Mouse (Mus musculus): ENCODE results near the gene Liph. TPM values are rescaled to one million over a fixed set of nuclear protein-coding genes. Genes with fewer than 3 reads are reported as not detected.

Gene Liph
- polyA plus RNA-seq (2016; fragmentation: Nextera tagmentation; extraction: Ambion mirVana) = 0.20 and 0.52 TPM in 2 replicates

- peaks cover 4% of the 10 kb centered on the region for H3K4me1 ChIP-seq
- no peaks in the 10 kb centered on the region for H3K9me3 ChIP-seq
- H3K27ac ChIP-seq (replicated peaks) = no peak within 1 kb of the TSS
- H3K4me3 ChIP-seq = peak within 1 kb of the TSS; percentile 41
- no peaks in the 10 kb centered on the region for H3K36me3 ChIP-seq (replicated peaks)
- no peak for DNase-seq (ENCODE audit: low spot score)
- WGBS = 10% methylated on average over 16 of the region's 16 CpGs
- peaks cover 9% of the 10 kb centered on the region; the same call in 1 of the 2 replicates for H3K27me3 ChIP-seq (replicated peaks; ENCODE audit: low read depth, poor library complexity, severe bottlenecking)
These were observed at the start of gene Liph for GRCm38 (mm10) chr16:21995304-21995703. Gene Liph (minus strand): TSS chr16:21995663.

- peaks cover 97% of the 10 kb centered on the region for H3K36me3 ChIP-seq (replicated peaks)
- H3K9me3 ChIP-seq = no peaks in the 10 kb centered on the region
- no peak overlapping the region for H3K27ac ChIP-seq (replicated peaks)
- H3K4me1 ChIP-seq = no peaks in the 10 kb centered on the region
- H3K4me3 ChIP-seq = no peak overlapping the region
- no peaks in the 10 kb centered on the region for H3K27me3 ChIP-seq (replicated peaks; ENCODE audit: low read depth, poor library complexity, severe bottlenecking)
- 89% methylated on average over 4 of the region's 4 CpGs for WGBS
- no peak for DNase-seq (ENCODE audit: low spot score)
These were observed 48.4 kb upstream of the Liph start for GRCm38 (mm10) chr16:22043830-22044229.

- 97% methylated on average over 1 of the region's 1 CpGs for WGBS
- Histone ChIP-seq H3K9me3 (no peaks in the 10 kb centered on the region), H3K4me1 (no peaks in the 10 kb centered on the region), H3K27me3 (replicated peaks; ENCODE audit: low read depth, poor library complexity, severe bottlenecking) (no peaks in the 10 kb centered on the region), H3K36me3 (replicated peaks) (peaks cover 90% of the 10 kb centered on the region), H3K27ac (replicated peaks) (no peak overlapping the region), H3K4me3 (no peak overlapping the region)
- DNase-seq (ENCODE audit: low spot score) = no peak
These were observed 44.5 kb upstream of the Liph start for GRCm38 (mm10) chr16:22039978-22040377.

GRCm38 (mm10) chr16:22038554-22038953 lies 43.1 kb upstream of the Liph start:
- no peaks in the 10 kb centered on the region for H3K9me3 ChIP-seq
- no peak overlapping the region for H3K27ac ChIP-seq (replicated peaks)
- H3K27me3 ChIP-seq (replicated peaks; ENCODE audit: low read depth, poor library complexity, severe bottlenecking) = no peaks in the 10 kb centered on the region
- no peaks in the 10 kb centered on the region for H3K4me1 ChIP-seq
- no peak overlapping the region for H3K4me3 ChIP-seq
- H3K36me3 ChIP-seq (replicated peaks) = peaks cover 76% of the 10 kb centered on the region
- no peak for DNase-seq (ENCODE audit: low spot score)
- WGBS = 89% methylated on average over 10 of the region's 10 CpGs

- Histone ChIP-seq H3K27me3 (replicated peaks; ENCODE audit: low read depth, poor library complexity, severe bottlenecking) (no peaks in the 10 kb centered on the region), H3K4me3 (no peak overlapping the region), H3K36me3 (replicated peaks) (peaks cover 96% of the 10 kb centered on the region), H3K27ac (replicated peaks) (no peak overlapping the region), H3K4me1 (no peaks in the 10 kb centered on the region), H3K9me3 (no peaks in the 10 kb centered on the region)
- no peak for DNase-seq (ENCODE audit: low spot score)
- WGBS = 98% methylated on average over 5 of the region's 5 CpGs
These were observed 32.0 kb upstream of the Liph start for GRCm38 (mm10) chr16:22027474-22027873.

- Histone ChIP-seq H3K36me3 (replicated peaks) (peaks cover 96% of the 10 kb centered on the region), H3K9me3 (peaks cover 6% of the 10 kb centered on the region), H3K4me1 (no peaks in the 10 kb centered on the region), H3K27ac (replicated peaks) (no peak overlapping the region), H3K4me3 (no peak overlapping the region), H3K27me3 (replicated peaks; ENCODE audit: low read depth, poor library complexity, severe bottlenecking) (no peaks in the 10 kb centered on the region)
- WGBS = 96% methylated on average over 2 of the region's 2 CpGs
- DNase-seq (ENCODE audit: low spot score) = no peak
These were observed 26.7 kb upstream of the Liph start for GRCm38 (mm10) chr16:22022122-22022521.

- no peak for DNase-seq (ENCODE audit: low spot score)
- peaks cover 5% of the 10 kb centered on the region for H3K4me1 ChIP-seq
- H3K36me3 ChIP-seq (replicated peaks) = peaks cover 78% of the 10 kb centered on the region
- no peaks in the 10 kb centered on the region for H3K9me3 ChIP-seq
- H3K27ac ChIP-seq (replicated peaks) = no peak overlapping the region
- H3K27me3 ChIP-seq (replicated peaks; ENCODE audit: low read depth, poor library complexity, severe bottlenecking) = no peaks in the 10 kb centered on the region
- 84% methylated on average over 1 of the region's 1 CpGs for WGBS
- no peak overlapping the region for H3K4me3 ChIP-seq
These were observed 20.1 kb upstream of the Liph start for GRCm38 (mm10) chr16:22015569-22015968.

- no peaks in the 10 kb centered on the region for H3K27me3 ChIP-seq (replicated peaks; ENCODE audit: low read depth, poor library complexity, severe bottlenecking)
- no peak for DNase-seq (ENCODE audit: low spot score)
- WGBS = under 1% methylated on average over 45 of the region's 51 CpGs
- H3K9me3 ChIP-seq = no peaks in the 10 kb centered on the region
- peak overlapping the region; percentile 89 for H3K27ac ChIP-seq (replicated peaks)
- H3K4me1 ChIP-seq = peaks cover 18% of the 10 kb centered on the region
- H3K4me3 ChIP-seq = peak overlapping the region; percentile 99
- H3K36me3 ChIP-seq (replicated peaks) = peaks cover 19% of the 10 kb centered on the region
These were observed 14.1 kb upstream of the Liph start for GRCm38 (mm10) chr16:22009596-22009995.

GRCm38 (mm10) chr16:22009099-22009584 lies 13.7 kb upstream of the Liph start, which contains the start of gene Senp2:
Gene Senp2 (plus strand): TSS chr16:22009484.
- peak; percentile 100 for DNase-seq (ENCODE audit: low spot score)
- WGBS = under 1% methylated on average over 45 of the region's 45 CpGs
- Histone ChIP-seq H3K36me3 (replicated peaks) (peaks cover 18% of the 10 kb centered on the region), H3K4me3 (peak within 1 kb of the TSS; percentile 99), H3K27ac (replicated peaks) (peak within 1 kb of the TSS; percentile 89), H3K9me3 (no peaks in the 10 kb centered on the region), H3K4me1 (peaks cover 18% of the 10 kb centered on the region), H3K27me3 (replicated peaks; ENCODE audit: low read depth, poor library complexity, severe bottlenecking) (no peaks in the 10 kb centered on the region)

GRCm38 (mm10) chr16:22001606-22002005 lies 6.1 kb upstream of the Liph start:
- Histone ChIP-seq H3K9me3 (no peaks in the 10 kb centered on the region), H3K27ac (replicated peaks) (no peak overlapping the region), H3K27me3 (replicated peaks; ENCODE audit: low read depth, poor library complexity, severe bottlenecking) (peaks cover 9% of the 10 kb centered on the region; the same call in 1 of the 2 replicates), H3K4me1 (no peaks in the 10 kb centered on the region), H3K4me3 (no peak overlapping the region), H3K36me3 (replicated peaks) (no peaks in the 10 kb centered on the region)
- DNase-seq (ENCODE audit: low spot score) = no peak
- 59% methylated on average over 3 of the region's 3 CpGs for WGBS

GRCm38 (mm10) chr16:22001172-22001571 lies 5.7 kb upstream of the Liph start:
- H3K9me3 ChIP-seq = no peaks in the 10 kb centered on the region
- H3K4me1 ChIP-seq = no peaks in the 10 kb centered on the region
- peaks cover 9% of the 10 kb centered on the region; the same call in 1 of the 2 replicates for H3K27me3 ChIP-seq (replicated peaks; ENCODE audit: low read depth, poor library complexity, severe bottlenecking)
- H3K36me3 ChIP-seq (replicated peaks) = no peaks in the 10 kb centered on the region
- H3K27ac ChIP-seq (replicated peaks) = no peak overlapping the region
- H3K4me3 ChIP-seq = no peak overlapping the region
- no peak for DNase-seq (ENCODE audit: low spot score)
- 69% methylated on average over 4 of the region's 4 CpGs for whole genome bisulfite sequencing

- no peak overlapping the region for H3K27ac ChIP-seq (replicated peaks)
- H3K4me3 ChIP-seq = no peak overlapping the region
- peaks cover 4% of the 10 kb centered on the region for H3K4me1 ChIP-seq
- H3K9me3 ChIP-seq = no peaks in the 10 kb centered on the region
- no peaks in the 10 kb centered on the region for H3K36me3 ChIP-seq (replicated peaks)
- DNase-seq (ENCODE audit: low spot score) = no peak
- H3K27me3 ChIP-seq (replicated peaks; ENCODE audit: low read depth, poor library complexity, severe bottlenecking) = peaks cover 9% of the 10 kb centered on the region; the same call in 1 of the 2 replicates
- 81% methylated on average over 4 of the region's 4 CpGs for WGBS
These were observed 4.7 kb upstream of the Liph start for GRCm38 (mm10) chr16:21999941-22000690.

- 86% methylated on average over 5 of the region's 5 CpGs for WGBS
- H3K4me3 ChIP-seq = no peak overlapping the region
- no peak overlapping the region for H3K27ac ChIP-seq (replicated peaks)
- H3K4me1 ChIP-seq = peaks cover 4% of the 10 kb centered on the region
- peaks cover 9% of the 10 kb centered on the region; the same call in 1 of the 2 replicates for H3K27me3 ChIP-seq (replicated peaks; ENCODE audit: low read depth, poor library complexity, severe bottlenecking)
- no peaks in the 10 kb centered on the region for H3K36me3 ChIP-seq (replicated peaks)
- DNase-seq (ENCODE audit: low spot score) = no peak
- no peaks in the 10 kb centered on the region for H3K9me3 ChIP-seq
These were observed 2.6 kb upstream of the Liph start for GRCm38 (mm10) chr16:21998061-21998460.

Data from embryonic facial prominence, embryonic 10.5 days (tissue).